Mouse (Mus musculus): Measurements from ENCODE around the gene Wdfy2.

DNA sequence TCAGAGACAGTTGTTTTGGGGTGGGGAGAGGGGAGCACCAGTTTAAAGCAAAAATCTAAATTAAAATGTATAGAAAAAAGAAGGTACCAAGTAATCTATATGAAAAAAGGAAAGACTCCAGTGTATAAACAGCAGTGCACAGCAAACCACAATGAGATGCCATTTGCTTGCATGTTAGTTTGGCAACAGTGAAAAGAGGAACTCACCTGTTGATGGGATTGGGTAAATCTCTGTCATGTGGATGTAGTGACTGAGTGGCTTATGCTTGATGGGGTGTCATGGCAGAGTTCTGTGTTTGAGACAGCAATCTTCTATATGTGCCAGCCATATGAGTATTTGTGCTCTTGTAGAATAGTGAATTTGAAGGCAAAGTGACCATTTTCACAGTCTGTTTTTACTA is 85.2 kb downstream of the Wdfy2 start:
- TF ChIP-seq GATA1 (IDR thresholded peaks at IDR 0.05; ENCODE audit: borderline replicate concordance, low read length) (no peak), FLI1 (IDR thresholded peaks at IDR 0.05; ENCODE audit: low read length) (no peak)
